Mouse (Mus musculus) leukemia stem cell, adult 10-12 weeks (primary cell): ENCODE data around the gene Tbx20. TPM values are rescaled to one million over a fixed set of nuclear protein-coding genes. Genes with fewer than 3 reads are reported as not detected.

Experiments
- polyA plus RNA-seq: library from polyadenylated mRNA; stranded (reverse); fragments of >175 nt; gene quantifications from 2 replicates; pipeline ENCODE4 v1.2.3, GENCODE M21; 2012; ENCODE audit warnings: low replicate concordance

The Tbx20 gene
- polyA plus RNA-seq: not detected in 2 replicates

DNA sequence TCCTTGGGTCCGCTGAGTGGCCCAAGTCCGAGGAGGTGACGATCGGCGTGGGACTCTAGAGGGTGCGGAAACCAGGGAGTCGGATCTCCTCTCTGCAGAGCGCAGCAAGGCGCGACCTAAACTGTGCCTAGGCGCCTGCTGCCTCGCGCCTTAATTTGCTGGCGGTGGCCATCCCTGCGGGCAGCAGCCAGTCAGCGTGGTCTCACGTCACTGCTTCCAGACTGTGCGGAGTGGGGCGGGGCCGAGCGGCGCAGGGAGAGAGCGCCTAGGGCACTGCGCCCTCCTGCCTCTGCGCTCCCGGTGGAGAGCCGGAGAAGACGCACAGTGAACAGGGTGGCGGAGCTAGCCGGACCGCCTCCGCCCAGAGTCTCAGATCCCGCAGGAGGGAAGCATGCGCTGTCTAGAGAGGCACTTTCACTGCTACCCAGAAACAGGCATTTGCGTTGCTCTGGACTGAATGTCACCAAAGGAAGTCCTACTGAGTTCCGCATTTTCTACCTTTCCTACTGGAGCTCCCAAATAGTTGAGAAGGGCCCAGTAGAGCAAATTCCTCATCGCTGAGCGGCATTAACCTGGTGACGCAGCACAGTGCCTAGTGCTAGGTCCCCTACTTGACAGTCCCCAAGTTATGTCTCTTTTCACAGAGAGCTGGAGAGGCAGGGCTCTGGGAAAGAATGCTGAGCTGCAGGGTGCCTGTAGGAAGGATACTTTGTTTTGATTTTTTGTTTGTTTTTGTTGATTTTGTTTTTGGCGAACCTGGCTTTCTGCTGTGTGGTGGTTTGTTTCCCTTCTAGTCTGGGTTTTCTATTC is at the start of gene Tbx20:
TSS of gene Tbx20 (minus strand) at position 144 of the 810 bp plus-strand sequence.

DNA sequence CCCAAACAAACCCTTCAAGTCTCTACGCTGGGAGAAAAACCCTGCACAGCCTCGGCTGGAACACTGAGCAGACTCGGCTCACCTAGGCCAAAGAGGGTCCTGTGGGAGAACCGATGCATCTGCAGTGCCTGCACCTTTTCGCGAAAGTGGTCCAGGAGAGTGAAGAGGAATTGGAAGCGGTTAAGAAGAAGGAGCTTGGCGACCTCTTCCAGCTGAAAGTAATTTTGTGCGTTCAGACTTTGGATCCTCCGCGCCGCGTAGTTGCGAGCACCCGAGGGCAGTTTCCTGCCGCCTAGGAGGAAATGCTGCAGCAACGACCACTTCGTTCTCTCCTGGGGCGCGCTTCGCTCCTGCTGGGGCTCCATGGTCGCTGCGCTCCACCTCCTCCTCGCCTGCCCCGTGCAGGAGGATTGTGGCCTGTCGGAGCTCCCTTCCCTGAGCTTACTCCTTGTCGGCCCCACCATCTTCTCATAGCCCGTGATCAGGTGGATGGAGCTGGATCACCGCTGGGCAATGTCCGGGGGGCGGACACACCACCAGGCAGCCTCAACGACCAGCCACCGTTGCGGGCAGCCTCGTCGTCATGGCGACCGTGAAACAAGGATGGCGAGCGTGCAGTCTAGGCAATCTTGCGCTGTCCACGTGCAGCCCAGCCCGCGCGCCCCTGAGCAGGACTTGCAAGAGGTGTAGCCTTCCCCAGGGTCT is 78.3 kb downstream of the Tbx20 start, which contains the start of gene Dpy19l2:
TSS of gene Dpy19l2 (minus strand) at position 594 of the 705 bp plus-strand sequence.

Other genes with a start within 250 kb of the Tbx20 start
- not detected in 2 replicates for gene Cypt4, start 149.1 kb downstream of the Tbx20 start, polyA plus RNA-seq
- gene Dpy19l2, start 78.0 kb downstream of the Tbx20 start, polyA plus RNA-seq: not detected in 2 replicates